Mouse (Mus musculus) liver, postnatal 0 days (tissue): Measurements from ENCODE around the gene Trafd1. TPM values are rescaled to one million over a fixed set of nuclear protein-coding genes. Genes with fewer than 3 reads are reported as not detected.
"Not testable (repeated sequence)": the region's sequence is repeated elsewhere in the genome, so short reads cannot be mapped to it uniquely, and the experiment has no call there.

ENCODE experiments used
- ATAC-seq: fragments of 200-750 bp; cut with Nextera tagmentation; 2 replicates; pipeline ENCODE4 v1.8.0; 2017; ENCODE audit warnings: mild to moderate bottlenecking, moderate library complexity
- DNase-seq: peaks from one replicate; pipeline ENCODE4 v3.0.0-alpha.2; 2016
- H3K27ac ChIP-seq: fragments of 300-500 bp; sonication (generic); 2 replicates; pipeline ENCODE4 v1.5.1; 2014; ENCODE audit warnings: antibody characterized with exemption, moderate library complexity, mild to moderate bottlenecking, low read depth
- H3K27me3 ChIP-seq: fragments of 300-500 bp; sonication (generic); 2 replicates; pipeline ENCODE4 v1.6.1; 2014; ENCODE audit warnings: low read length, control low read depth, mixed read lengths; ENCODE audit not compliant: insufficient read depth
- H3K36me3 ChIP-seq: fragments of 300-500 bp; sonication (generic); replicated peaks from 2 replicates; pipeline ENCODE4 v1.6.1; 2014; ENCODE audit warnings: mild to moderate bottlenecking, control low read depth, low read length, moderate library complexity, mixed read lengths; ENCODE audit not compliant: insufficient read depth
- H3K4me1 ChIP-seq: fragments of 300-500 bp; sonication (generic); 2 replicates; pipeline ENCODE4 v1.6.1; 2014; ENCODE audit warnings: antibody characterized with exemption, mild to moderate bottlenecking, control low read depth; ENCODE audit not compliant: insufficient read depth
- H3K4me2 ChIP-seq: fragments of 300-500 bp; sonication (generic); 2 replicates; pipeline ENCODE4 v1.6.1; 2014; ENCODE audit warnings: low read depth, mild to moderate bottlenecking, low read length, moderate library complexity, mixed read lengths
- H3K4me3 ChIP-seq: fragments of 300-500 bp; sonication (generic); 2 replicates; pipeline ENCODE4 v1.5.1; 2014; ENCODE audit warnings: low read depth, low read length
- H3K9ac ChIP-seq: fragments of 300-500 bp; sonication (generic); replicated peaks from 2 replicates; pipeline ENCODE4 v1.6.1; 2014; ENCODE audit warnings: mild to moderate bottlenecking, moderate library complexity
- H3K9me3 ChIP-seq: fragments of 300-500 bp; sonication (generic); 2 replicates; pipeline ENCODE4 v1.6.1; 2016; ENCODE audit warnings: mild to moderate bottlenecking, control low read depth, low read length, mixed read lengths
- CTCF ChIP-seq: sonication (generic); IDR thresholded peaks from 2 replicates; pipeline ENCODE4 v1.5.1; 2016; ENCODE audit warnings: antibody characterized with exemption, low read depth
- EP300 ChIP-seq: IDR thresholded peaks from 2 replicates; pipeline ENCODE4 v1.6.1; 2016; ENCODE audit warnings: antibody characterized with exemption, low read depth, mild to moderate bottlenecking
- WGBS: fragments of 180-500 bp; shearing (Covaris S2); extraction: QIAGEN DNeasy Blood & Tissue Kit; methylation state at CpG from one replicate; pipeline ENCODE4 v1.1.7; 2014; ENCODE audit not compliant: insufficient replicate concordance; 5-methylcytosine and 5-hydroxymethylcytosine counted together
- polyA plus RNA-seq: library from polyadenylated mRNA; unstranded; fragments of >200 nt; fragmentation: Nextera tagmentation; extraction: Ambion mirVana; gene quantifications from 2 replicates; pipeline ENCODE4 v1.2.1, GENCODE M21; 2015

Trafd1 gene
- polyA plus RNA-seq, 1 experiment from 2014 or later, result 28.6 TPM

GRCm38 (mm10) chr5:121378678-121379256, 6.7 kb downstream of the Trafd1 start:
- H3K4me3 ChIP-seq, result no peak overlapping the region
- no peak overlapping the region for H3K9ac ChIP-seq
- WGBS, result 87% methylated on average over 13 of the region's 13 CpGs
- DNase-seq (no peak), ATAC-seq (no peak)
- H3K27me3 ChIP-seq, result no peaks in the 10 kb centered on the region
- H3K4me2 ChIP-seq, result no peak overlapping the region
- no peak overlapping the region for H3K27ac ChIP-seq
- peaks cover 76% of the 10 kb centered on the region for H3K36me3 ChIP-seq
- TF ChIP-seq CTCF, result no peak
- TF ChIP-seq EP300, result no peak
- H3K4me1 ChIP-seq, result peaks cover 2% of the 10 kb centered on the region
- H3K9me3 ChIP-seq, result no peaks in the 10 kb centered on the region

- H3K9me3 ChIP-seq, H3K9ac ChIP-seq, H3K4me1 ChIP-seq, H3K4me3 ChIP-seq, ATAC-seq, H3K27me3 ChIP-seq, H3K27ac ChIP-seq, H3K4me2 ChIP-seq: not testable (repeated sequence)
- TF ChIP-seq CTCF, result peak; percentile 57
- peak; percentile 59 for DNase-seq
- 73% methylated on average over 5 of the region's 5 CpGs for WGBS
- peaks cover 82% of the 10 kb centered on the region for H3K36me3 ChIP-seq
Measured at GRCm38 (mm10) chr5:121376972-121377371, 8.5 kb downstream of the Trafd1 start.

- Histone ChIP-seq H3K4me2 (no peak overlapping the region), H3K9me3 (no peaks in the 10 kb centered on the region), H3K9ac (no peak overlapping the region), H3K27me3 (no peaks in the 10 kb centered on the region), H3K27ac (no peak overlapping the region), H3K4me1 (no peaks in the 10 kb centered on the region), H3K4me3 (no peak overlapping the region), H3K36me3 (peaks cover 79% of the 10 kb centered on the region)
- no peak for DNase-seq
- no peak for ATAC-seq
- 85% methylated on average over 3 of the region's 3 CpGs for WGBS
- TF ChIP-seq EP300 (no peak), CTCF (no peak)
Measured at GRCm38 (mm10) chr5:121374790-121375189, 10.6 kb downstream of the Trafd1 start.

GRCm38 (mm10) chr5:121371712-121372111, 13.7 kb downstream of the Trafd1 start:
- DNase-seq (no peak), ATAC-seq (no peak)
- Histone ChIP-seq H3K9me3 (no peaks in the 10 kb centered on the region), H3K9ac (no peak overlapping the region), H3K27me3 (no peaks in the 10 kb centered on the region), H3K36me3 (peaks cover 73% of the 10 kb centered on the region), H3K4me1 (no peaks in the 10 kb centered on the region), H3K27ac (no peak overlapping the region), H3K4me2 (no peak overlapping the region), H3K4me3 (no peak overlapping the region)
- WGBS, result 89% methylated on average over 6 of the region's 6 CpGs
- TF ChIP-seq CTCF (no peak), EP300 (no peak)

GRCm38 (mm10) chr5:121367255-121367654, 18.2 kb downstream of the Trafd1 start:
- ATAC-seq (no peak), DNase-seq (no peak)
- no peak overlapping the region for H3K27ac ChIP-seq
- H3K4me1 ChIP-seq, result no peaks in the 10 kb centered on the region
- H3K27me3 ChIP-seq, result no peaks in the 10 kb centered on the region
- peaks cover 80% of the 10 kb centered on the region for H3K36me3 ChIP-seq
- no peak for TF ChIP-seq CTCF
- no peak for TF ChIP-seq EP300
- no peak overlapping the region for H3K4me3 ChIP-seq
- no peak overlapping the region for H3K9ac ChIP-seq
- WGBS, result 87% methylated on average over 4 of the region's 4 CpGs
- no peaks in the 10 kb centered on the region for H3K9me3 ChIP-seq
- H3K4me2 ChIP-seq, result no peak overlapping the region

GRCm38 (mm10) chr5:121366449-121367225, 18.8 kb downstream of the Trafd1 start:
- H3K4me1 ChIP-seq, result no peaks in the 10 kb centered on the region
- H3K9ac ChIP-seq, result no peak overlapping the region
- H3K27me3 ChIP-seq, result no peaks in the 10 kb centered on the region
- DNase-seq, result no peak
- no peak overlapping the region for H3K4me3 ChIP-seq
- H3K9me3 ChIP-seq, result no peaks in the 10 kb centered on the region
- WGBS, result 84% methylated on average over 16 of the region's 16 CpGs
- TF ChIP-seq EP300 (no peak), CTCF (no peak)
- H3K27ac ChIP-seq, result no peak overlapping the region
- ATAC-seq, result no peak
- no peak overlapping the region for H3K4me2 ChIP-seq
- H3K36me3 ChIP-seq, result peaks cover 80% of the 10 kb centered on the region
